Mouse (Mus musculus) myocyte (in vitro differentiated cells): Measurements from ENCODE around the gene Gas7. TPM values are rescaled to one million over a fixed set of nuclear protein-coding genes. Genes with fewer than 3 reads are reported as not detected.

ENCODE experiments used
- H3K27me3 ChIP-seq: one replicate; pipeline ENCODE4 v1.6.1; 2011; ENCODE audit not compliant: control insufficient read depth, insufficient read depth, insufficient read length
- H3K36me3 ChIP-seq: one replicate; pipeline ENCODE4 v1.6.1; 2011; ENCODE audit not compliant: control insufficient read depth, insufficient read depth
- H3K4me2 ChIP-seq: one replicate; pipeline ENCODE4 v1.6.1; 2011; ENCODE audit warnings: low read depth, control low read depth
- H3K4me3 ChIP-seq: one replicate; pipeline ENCODE4 v1.5.1; 2011; ENCODE audit warnings: mild to moderate bottlenecking, control low read depth, moderate library complexity
- H3K79me2 ChIP-seq: one replicate; pipeline ENCODE4 v1.6.1; 2011; ENCODE audit not compliant: control insufficient read depth, insufficient read depth
- H3ac ChIP-seq: one replicate; pipeline ENCODE4 v1.6.1; 2011; ENCODE audit not compliant: control insufficient read depth, insufficient read length
- CEBPB ChIP-seq: IDR thresholded peaks from 2 replicates; pipeline ENCODE4 v1.6.1; 2011; ENCODE audit warnings: mild to moderate bottlenecking, moderate library complexity; ENCODE audit not compliant: poor library complexity, insufficient read depth, severe bottlenecking
- E2F4 ChIP-seq: IDR thresholded peaks from one replicate; pipeline ENCODE4 v1.6.1; 2011; ENCODE audit warnings: mild to moderate bottlenecking, control low read depth, moderate library complexity; ENCODE audit not compliant: insufficient read depth
- MAX ChIP-seq: IDR thresholded peaks from one replicate; pipeline ENCODE4 v1.6.1; 2011; ENCODE audit warnings: low read depth, mild to moderate bottlenecking, control low read depth
- MYOD1 ChIP-seq, 3 experiments: IDR thresholded peaks; one replicate each; pipeline ENCODE4 v1.6.1; 2011; ENCODE audit warnings: control low read depth in 2 of 3, low read depth in 2 of 3, mild to moderate bottlenecking in 2 of 3, moderate library complexity in 1 of 3; ENCODE audit not compliant: insufficient read length in 2 of 3, control insufficient read depth in 1 of 3
- MYOG ChIP-seq, 3 experiments: IDR thresholded peaks; one replicate each; pipeline ENCODE4 v1.6.1; 2011; ENCODE audit warnings: control low read depth in 2 of 3, low read depth in 2 of 3, mild to moderate bottlenecking in 2 of 3; ENCODE audit not compliant: insufficient read length in 2 of 3, control insufficient read depth in 1 of 3, insufficient read depth in 1 of 3
- POLR2A ChIP-seq: IDR thresholded peaks from one replicate; pipeline ENCODE4 v1.6.1; 2011; ENCODE audit warnings: low read depth, mild to moderate bottlenecking, control low read depth, moderate library complexity; ENCODE audit not compliant: insufficient read length
- POLR2AphosphoS2 ChIP-seq: IDR thresholded peaks from one replicate; pipeline ENCODE4 v1.6.1; 2011; ENCODE audit warnings: low read depth, control low read depth; ENCODE audit not compliant: insufficient read length
- REST ChIP-seq: IDR thresholded peaks from one replicate; pipeline ENCODE4 v1.6.1; 2011; ENCODE audit warnings: mild to moderate bottlenecking, control low read depth, moderate library complexity; ENCODE audit not compliant: insufficient read depth, insufficient read length
- SRF ChIP-seq: IDR thresholded peaks from one replicate; pipeline ENCODE4 v1.6.1; 2011; ENCODE audit warnings: low read depth; ENCODE audit not compliant: control insufficient read depth, insufficient read length
- TCF12 ChIP-seq: IDR thresholded peaks from one replicate; pipeline ENCODE4 v1.6.1; 2011; ENCODE audit warnings: mild to moderate bottlenecking, control low read depth; ENCODE audit not compliant: poor library complexity, insufficient read depth, severe bottlenecking
- TCF3 ChIP-seq: IDR thresholded peaks from one replicate; pipeline ENCODE4 v1.6.1; 2011; ENCODE audit warnings: low read depth, control low read depth; ENCODE audit not compliant: insufficient read length
- USF1 ChIP-seq: IDR thresholded peaks from one replicate; pipeline ENCODE4 v1.6.1; 2011; ENCODE audit warnings: low read depth, mild to moderate bottlenecking, control low read depth, moderate library complexity
- polyA plus RNA-seq: library from polyadenylated mRNA; unstranded; fragments of >200 nt; fragmentation: generic; extraction: Trizol; gene quantifications from one replicate; pipeline ENCODE4 v1.2.1, GENCODE M21; 2012; ENCODE audit warnings: missing spikeins

Gas7 gene
- polyA plus RNA-seq, 1 experiment: 0.02 TPM

DNA sequence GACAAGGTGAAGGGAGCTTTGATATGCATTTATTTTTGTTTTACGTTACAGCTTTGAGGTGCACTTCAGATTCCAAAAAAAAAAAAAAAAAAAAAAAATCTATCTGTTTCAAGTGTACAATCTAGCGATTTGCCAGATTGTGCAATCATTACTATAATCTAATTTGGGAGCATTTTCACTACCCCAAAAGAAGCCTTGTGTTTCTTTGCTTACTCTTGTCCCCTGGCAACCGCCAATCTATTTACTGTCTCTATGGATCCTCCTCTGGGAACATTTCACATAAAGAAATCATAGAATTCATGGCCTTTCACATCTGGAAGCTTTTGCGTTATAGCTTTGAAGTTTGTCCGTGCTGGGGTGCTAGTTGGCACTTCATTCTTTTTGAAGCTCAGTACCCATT is 3.7 kb upstream of the Gas7 start:
- Histone ChIP-seq H3K79me2 (no peaks in the 10 kb centered on the region), H3K27me3 (no peaks in the 10 kb centered on the region), H3K36me3 (no peaks in the 10 kb centered on the region), H3K4me3 (no peak overlapping the region), H3K4me2 (no peak overlapping the region), H3ac (no peak overlapping the region)
- TF ChIP-seq USF1 (no peak), POLR2AphosphoS2 (no peak), MAX (no peak), CEBPB (no peak), TCF12 (no peak), MYOG (IDR thresholded peaks at IDR 0.05; ENCODE audit: control insufficient read depth in 1 of 3, insufficient read depth in 1 of 3, insufficient read length in 2 of 3, low read depth in 2 of 3) (no peak), TCF3 (no peak), E2F4 (no peak), REST (no peak)

- Histone ChIP-seq H3K4me2 (no peak overlapping the region), H3K27me3 (no peaks in the 10 kb centered on the region), H3K79me2 (no peaks in the 10 kb centered on the region), H3K4me3 (no peak overlapping the region), H3K36me3 (no peaks in the 10 kb centered on the region), H3ac (no peak overlapping the region)
- TF ChIP-seq MAX (no peak), POLR2A (no peak), CEBPB (no peak), SRF (no peak), TCF12 (no peak), MYOD1 (IDR thresholded peaks at IDR 0.05; ENCODE audit: control insufficient read depth in 1 of 3, insufficient read length in 2 of 3, low read depth in 2 of 3) (no peak), USF1 (no peak), MYOG (IDR thresholded peaks at IDR 0.05; ENCODE audit: control insufficient read depth in 1 of 3, insufficient read depth in 1 of 3, insufficient read length in 2 of 3, low read depth in 2 of 3) (no peak), E2F4 (no peak), REST (no peak), POLR2AphosphoS2 (no peak), TCF3 (no peak)
These were observed 317 bp downstream of the Gas7 start for GRCm38 (mm10) chr11:67455527-67455981.

GRCm38 (mm10) chr11:67456029-67456428 is 792 bp downstream of the Gas7 start:
- no peak overlapping the region for H3K4me3 ChIP-seq
- TF ChIP-seq TCF12 (no peak), POLR2A (no peak), MAX (no peak), MYOD1 (IDR thresholded peaks at IDR 0.05; ENCODE audit: control insufficient read depth in 1 of 3, insufficient read length in 2 of 3, low read depth in 2 of 3) (no peak), MYOG (IDR thresholded peaks at IDR 0.05; ENCODE audit: control insufficient read depth in 1 of 3, insufficient read depth in 1 of 3, insufficient read length in 2 of 3, low read depth in 2 of 3) (no peak), REST (no peak), TCF3 (no peak), USF1 (no peak), POLR2AphosphoS2 (no peak), CEBPB (no peak)
- H3K27me3 ChIP-seq: no peaks in the 10 kb centered on the region

GRCm38 (mm10) chr11:67458171-67458570 is 2.9 kb downstream of the Gas7 start:
- Histone ChIP-seq H3K4me3 (no peak overlapping the region), H3K27me3 (no peaks in the 10 kb centered on the region), H3K36me3 (no peaks in the 10 kb centered on the region), H3ac (no peak overlapping the region), H3K79me2 (no peaks in the 10 kb centered on the region), H3K4me2 (no peak overlapping the region)
- TF ChIP-seq REST: no peak
- no peak for TF ChIP-seq E2F4
- TF ChIP-seq USF1: no peak
- TF ChIP-seq CEBPB: no peak
- no peak for TF ChIP-seq TCF3
- no peak for TF ChIP-seq MYOG (IDR thresholded peaks at IDR 0.05; ENCODE audit: control insufficient read depth in 1 of 3, insufficient read depth in 1 of 3, insufficient read length in 2 of 3, low read depth in 2 of 3)
- TF ChIP-seq POLR2AphosphoS2: no peak
- no peak for TF ChIP-seq SRF
- no peak for TF ChIP-seq TCF12
- TF ChIP-seq POLR2A: no peak
- TF ChIP-seq MAX: no peak
- TF ChIP-seq MYOD1 (IDR thresholded peaks at IDR 0.05; ENCODE audit: control insufficient read depth in 1 of 3, insufficient read length in 2 of 3, low read depth in 2 of 3): no peak

More at GRCm38 (mm10) chr11:67456029-67456428, 792 bp downstream of the Gas7 start:
- no peak overlapping the region for H3ac ChIP-seq
- H3K4me2 ChIP-seq: no peak overlapping the region
- no peaks in the 10 kb centered on the region for H3K79me2 ChIP-seq
- no peaks in the 10 kb centered on the region for H3K36me3 ChIP-seq

- Histone ChIP-seq H3K27me3 (no peaks in the 10 kb centered on the region), H3ac (no peak overlapping the region), H3K4me2 (no peak overlapping the region), H3K79me2 (no peaks in the 10 kb centered on the region), H3K4me3 (no peak overlapping the region), H3K36me3 (no peaks in the 10 kb centered on the region)
- TF ChIP-seq CEBPB (no peak), POLR2AphosphoS2 (no peak), E2F4 (no peak), TCF12 (no peak), MYOG (IDR thresholded peaks at IDR 0.05; ENCODE audit: control insufficient read depth in 1 of 3, insufficient read depth in 1 of 3, insufficient read length in 2 of 3, low read depth in 2 of 3) (no peak), MAX (no peak)
These were observed 11.9 kb downstream of the Gas7 start for GRCm38 (mm10) chr11:67467132-67467531.
